Mouse (Mus musculus): ENCODE data around the gene Hist1h3e.
"Not testable (repeated sequence)": the region's sequence is repeated elsewhere in the genome, so short reads cannot be mapped to it uniquely, and the experiment has no call there.

Hist1h3e gene

DNA sequence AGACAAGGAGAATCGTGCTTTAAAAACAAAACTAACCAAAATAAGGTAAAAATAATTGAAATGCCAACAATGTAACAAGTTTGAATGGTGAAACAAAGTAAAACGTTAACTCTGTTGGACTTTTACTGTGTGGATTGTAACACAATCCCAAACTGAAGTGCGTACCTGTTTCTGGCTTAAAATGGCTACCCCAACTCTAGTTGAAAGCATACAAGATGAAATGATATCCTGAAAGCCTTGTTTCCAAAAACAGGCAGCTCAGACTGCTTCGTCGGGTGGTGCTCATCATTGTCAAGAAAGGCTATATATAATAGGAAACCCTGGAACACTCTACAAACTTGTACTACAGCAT lies 662 bp downstream of the Hist1h3e start:
- DNase-seq (ENCODE audit: low read depth): not testable (repeated sequence)

DNA sequence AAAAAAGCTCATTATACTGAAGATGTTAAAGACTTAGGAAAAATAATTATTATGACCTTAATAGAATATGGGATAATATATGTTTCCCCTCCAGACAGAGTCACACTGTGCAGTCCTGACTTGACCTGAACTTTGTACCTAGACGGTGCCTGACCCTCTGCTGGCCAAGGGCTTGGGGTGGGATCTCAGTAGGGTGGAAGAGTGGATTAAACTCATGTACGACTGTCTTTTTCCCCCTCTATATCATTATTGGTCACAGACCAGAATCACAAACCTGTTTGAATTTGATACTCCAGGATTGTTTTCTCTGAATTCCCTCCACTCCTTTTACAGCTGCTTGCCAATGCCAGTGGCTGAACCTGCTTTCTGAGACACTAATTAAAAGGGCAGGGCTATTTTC lies 1.5 kb downstream of the Hist1h3e start:
- DNase-seq (ENCODE audit: low read depth): not testable (repeated sequence)

DNA sequence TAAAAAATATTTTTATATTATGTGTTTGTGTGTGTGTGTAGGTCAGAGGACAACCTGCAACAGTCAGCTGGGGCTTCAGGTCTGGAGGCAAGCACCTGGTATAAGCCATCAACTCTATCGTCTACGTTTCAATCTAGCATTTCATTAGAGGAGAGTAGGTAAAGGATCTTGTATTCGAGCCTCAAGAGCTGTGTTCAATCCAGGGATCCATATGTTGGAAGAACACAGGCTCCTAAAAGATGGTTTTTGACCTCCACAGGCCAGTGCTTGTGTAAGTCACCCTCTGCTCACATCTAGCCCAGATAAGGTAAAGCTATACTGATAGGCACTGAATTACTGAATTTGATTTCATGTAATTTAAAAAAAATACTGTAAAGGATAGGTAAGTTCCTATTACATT lies 5.3 kb downstream of the Hist1h3e start:
- DNase-seq (ENCODE audit: low read depth): no peak

DNA sequence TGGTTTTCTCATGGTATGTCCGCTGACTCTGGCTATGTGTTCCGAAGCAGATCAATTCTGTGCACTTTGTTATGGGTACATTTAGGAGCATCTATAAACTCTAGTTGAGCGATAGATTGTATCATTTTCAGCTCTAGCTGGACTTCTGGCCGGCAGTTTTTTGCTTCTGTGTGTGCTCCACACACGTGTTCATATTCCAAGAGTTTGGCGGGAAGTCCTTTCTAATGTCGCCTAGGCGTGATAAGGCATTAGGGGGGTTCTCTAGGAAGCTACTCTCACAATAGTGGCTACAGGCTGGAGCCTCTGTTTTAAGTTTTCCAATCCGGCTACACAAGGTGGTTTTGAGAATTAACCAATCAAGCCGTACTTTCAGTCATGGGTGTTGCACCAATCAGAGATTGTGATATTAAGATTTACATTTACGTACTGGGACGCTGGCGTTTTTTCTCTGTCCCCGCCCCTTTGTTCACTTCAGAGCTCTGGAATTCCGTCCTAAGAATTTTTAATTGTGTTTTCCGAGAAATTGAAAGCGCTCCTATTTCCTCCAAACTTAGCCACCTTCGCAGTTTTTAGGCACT lies 6.2 kb downstream of the Hist1h3e start:
- DNase-seq (ENCODE audit: low read depth): no peak

DNA sequence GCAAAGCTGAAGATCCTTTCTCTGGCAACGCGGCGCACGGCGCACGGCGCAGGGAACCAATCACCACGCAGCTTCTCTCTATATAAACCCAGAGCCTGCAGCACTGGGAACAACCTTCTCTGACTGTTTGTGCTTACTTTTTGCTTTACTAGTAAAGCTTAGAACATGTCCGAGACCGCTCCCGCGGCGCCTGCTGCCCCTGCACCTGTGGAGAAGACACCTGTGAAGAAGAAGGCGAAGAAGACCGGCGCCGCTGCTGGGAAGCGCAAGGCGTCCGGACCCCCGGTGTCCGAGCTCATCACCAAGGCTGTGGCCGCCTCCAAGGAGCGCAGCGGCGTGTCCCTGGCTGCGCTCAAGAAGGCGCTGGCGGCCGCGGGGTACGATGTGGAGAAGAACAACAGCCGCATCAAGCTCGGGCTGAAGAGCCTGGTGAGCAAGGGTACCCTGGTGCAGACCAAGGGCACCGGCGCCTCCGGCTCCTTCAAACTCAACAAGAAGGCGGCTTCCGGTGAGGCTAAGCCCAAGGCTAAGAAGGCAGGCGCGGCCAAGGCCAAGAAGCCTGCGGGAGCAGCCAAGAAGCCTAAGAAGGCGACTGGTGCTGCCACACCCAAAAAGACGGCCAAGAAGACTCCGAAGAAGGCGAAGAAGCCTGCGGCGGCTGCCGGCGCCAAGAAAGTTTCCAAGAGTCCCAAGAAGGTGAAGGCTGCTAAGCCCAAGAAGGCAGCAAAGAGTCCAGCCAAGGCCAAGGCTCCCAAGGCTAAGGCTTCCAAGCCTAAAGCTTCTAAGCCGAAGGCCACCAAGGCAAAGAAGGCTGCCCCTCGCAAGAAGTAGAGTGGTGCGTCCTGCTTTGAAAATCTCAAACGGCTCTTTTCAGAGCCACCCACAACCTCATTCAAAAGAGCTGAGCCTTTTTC lies 7.0 kb downstream of the Hist1h3e start:
- DNase-seq (ENCODE audit: low read depth): no peak

DNA sequence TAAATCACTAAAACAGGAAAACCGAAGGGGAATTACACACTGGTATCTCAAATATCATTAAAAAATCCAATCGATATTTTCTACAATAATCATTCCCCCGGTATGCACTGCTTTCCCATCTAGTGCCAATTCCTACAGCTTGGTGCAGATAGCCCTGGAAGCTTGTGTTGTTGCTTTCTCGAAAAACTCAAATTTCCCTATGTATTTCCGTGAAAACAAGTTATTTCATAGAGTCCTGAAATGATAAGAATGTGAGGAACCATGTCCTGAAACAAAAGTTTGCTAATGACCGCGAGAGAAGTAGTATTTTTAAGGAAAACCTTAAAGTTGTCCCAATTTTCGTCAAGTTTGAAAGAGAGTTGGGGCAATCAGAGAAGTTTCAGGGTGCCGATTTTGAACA lies 7.8 kb downstream of the Hist1h3e start:
- DNase-seq (ENCODE audit: low read depth): no peak

DNA sequence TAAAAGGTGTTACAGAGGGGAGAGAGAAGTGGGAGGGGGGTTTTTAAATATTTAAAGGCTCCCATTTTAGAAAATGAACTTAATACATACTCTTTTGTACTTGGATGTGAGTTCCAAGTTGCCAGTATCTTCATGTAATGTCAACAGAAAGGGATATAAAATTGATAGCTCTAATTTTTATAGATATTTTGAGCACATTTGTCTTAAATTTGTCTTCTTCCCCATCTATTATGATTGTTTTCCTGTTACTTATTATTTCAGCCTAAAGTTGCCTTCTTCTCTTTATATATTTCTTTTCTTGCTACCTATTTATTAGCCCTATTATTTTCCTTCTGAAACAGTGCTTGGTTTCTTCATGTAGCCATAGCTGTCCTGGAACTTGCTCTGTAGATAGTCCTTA lies 9.2 kb downstream of the Hist1h3e start, which contains the start of gene Hist1h1d:
Gene Hist1h1d (plus strand): TSS at position 301 of the 400 bp plus-strand sequence.
- no peak for DNase-seq (ENCODE audit: low read depth)

DNA sequence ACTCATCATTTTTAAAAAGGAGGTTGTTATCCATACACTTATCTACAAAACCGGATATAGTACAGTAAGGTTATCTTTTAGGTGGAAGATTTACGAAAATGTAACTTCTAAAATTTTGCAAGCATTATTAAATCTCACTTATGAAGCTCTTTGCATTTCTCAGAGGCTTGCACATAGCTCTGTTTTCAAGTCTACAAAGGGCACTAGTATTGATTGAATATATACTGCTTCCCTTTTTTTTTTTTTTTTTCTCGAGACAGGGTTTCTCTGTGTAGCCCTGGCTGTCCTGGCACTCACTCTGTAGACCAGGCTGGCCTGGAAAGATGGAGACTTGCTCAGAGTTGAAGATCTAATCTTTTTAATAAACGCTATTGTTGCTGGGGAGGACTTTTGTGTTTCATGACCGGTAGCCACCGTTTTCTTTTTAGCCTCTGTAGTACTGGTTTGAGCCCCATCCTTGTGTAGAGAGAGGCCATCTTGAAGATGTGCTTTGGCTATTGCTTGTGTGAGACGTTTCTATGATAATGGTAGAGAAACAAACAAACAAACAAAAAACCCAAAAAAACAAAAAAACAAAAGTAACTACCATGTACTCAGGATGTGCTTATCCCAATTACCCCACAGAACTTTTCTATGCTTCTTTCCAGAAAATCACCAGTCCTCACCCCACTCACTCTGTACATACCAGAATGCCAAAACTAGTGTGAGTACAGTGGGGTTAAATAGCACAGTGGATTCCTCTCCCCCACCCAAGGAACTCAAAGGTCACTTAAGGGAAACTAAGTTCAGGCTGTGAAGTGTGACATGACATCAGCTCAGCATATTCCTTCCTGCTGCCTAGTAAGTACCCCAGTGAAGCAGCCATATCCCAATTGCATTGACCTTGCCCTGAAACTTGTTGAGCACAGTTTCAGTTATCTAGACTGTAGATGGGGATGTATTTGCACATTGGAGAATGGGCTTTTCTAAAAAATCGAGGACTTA lies 9.9 kb downstream of the Hist1h3e start:
- no peak for DNase-seq (ENCODE audit: low read depth)

DNA sequence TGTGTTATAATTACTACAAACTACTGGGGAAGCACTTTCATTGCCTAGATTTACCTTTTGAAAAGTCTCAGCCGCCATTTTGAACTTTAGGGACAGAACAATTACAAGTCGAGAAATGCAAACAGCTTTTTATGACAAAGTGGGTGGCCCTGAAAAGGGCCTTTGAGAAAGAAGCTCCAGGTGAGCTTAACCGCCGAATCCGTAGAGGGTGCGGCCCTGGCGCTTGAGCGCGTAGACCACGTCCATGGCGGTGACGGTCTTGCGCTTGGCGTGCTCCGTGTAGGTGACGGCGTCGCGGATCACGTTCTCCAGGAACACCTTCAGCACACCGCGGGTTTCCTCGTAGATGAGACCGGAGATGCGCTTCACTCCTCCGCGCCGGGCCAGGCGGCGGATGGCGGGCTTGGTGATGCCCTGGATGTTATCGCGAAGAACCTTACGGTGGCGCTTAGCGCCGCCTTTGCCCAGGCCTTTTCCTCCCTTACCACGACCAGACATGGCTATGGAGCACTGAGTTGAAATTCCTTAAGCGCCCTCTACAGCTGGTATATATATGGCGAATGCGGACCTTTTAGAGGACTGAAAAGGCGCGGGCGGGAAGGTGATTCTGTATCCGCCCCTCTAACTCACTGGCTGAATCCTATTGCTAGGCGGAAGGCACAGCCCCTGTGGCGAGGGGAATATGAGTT lies 10.9 kb downstream of the Hist1h3e start, which contains the start of gene Hist1h4f:
Gene Hist1h4f (minus strand): TSS at position 503 of the 689 bp plus-strand sequence.
- peak; percentile 95 for DNase-seq (ENCODE audit: low read depth)

DNA sequence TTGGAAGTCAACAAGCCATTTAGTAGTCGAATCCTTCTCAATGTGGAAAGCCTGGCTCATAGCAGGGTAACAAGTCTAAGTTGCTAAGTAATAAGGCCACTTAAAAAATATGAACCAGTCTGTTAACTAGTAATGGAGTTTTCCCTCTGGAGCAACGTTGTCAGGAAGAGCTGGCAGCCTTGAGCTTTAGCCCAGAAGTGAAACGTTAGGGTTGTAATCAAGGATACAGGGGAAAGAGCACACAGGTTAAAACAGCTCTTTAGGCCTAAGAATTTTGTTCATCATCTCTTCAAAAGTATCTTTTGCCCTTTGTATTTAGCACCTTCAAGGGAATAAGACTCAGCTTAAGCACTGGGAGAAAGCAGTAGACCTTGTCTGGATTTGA lies 11.4 kb downstream of the Hist1h3e start:
- no peak for DNase-seq (ENCODE audit: low read depth)

DNA sequence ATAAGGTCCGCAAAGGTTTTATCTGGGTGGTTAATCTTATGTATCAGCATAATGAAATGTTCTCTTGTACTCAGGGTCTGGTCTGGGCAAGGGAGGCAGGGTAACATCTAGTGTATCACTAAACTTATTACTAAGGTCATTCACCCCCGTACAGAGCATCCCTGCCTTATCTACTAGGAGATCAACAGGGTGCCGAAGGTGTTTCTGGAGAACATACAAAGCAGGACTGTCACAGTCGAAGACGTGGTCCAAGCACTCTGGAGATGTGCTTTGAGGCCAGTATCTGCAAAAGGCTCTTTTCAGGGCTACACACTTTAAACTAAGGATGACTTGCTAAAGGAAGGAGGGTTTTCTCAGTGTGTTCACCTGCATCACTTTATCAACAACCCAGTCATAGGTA lies 15.5 kb downstream of the Hist1h3e start:
- no peak for DNase-seq (ENCODE audit: low read depth)

DNA sequence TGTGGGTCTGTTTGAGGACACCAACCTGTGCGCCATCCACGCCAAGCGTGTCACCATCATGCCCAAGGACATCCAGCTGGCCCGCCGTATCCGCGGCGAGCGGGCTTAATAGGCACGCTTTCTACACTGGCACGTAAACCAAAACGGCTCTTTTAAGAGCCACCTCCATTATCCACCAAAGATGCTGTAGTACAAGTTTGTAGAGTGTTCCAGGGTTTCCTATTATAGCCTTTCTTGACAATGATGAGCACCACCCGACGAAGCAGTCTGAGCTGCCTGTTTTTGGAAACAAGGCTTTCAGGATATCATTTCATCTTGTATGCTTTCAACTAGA lies 17.4 kb downstream of the Hist1h3e start:
- not testable (repeated sequence) for DNase-seq (ENCODE audit: low read depth)

DNA sequence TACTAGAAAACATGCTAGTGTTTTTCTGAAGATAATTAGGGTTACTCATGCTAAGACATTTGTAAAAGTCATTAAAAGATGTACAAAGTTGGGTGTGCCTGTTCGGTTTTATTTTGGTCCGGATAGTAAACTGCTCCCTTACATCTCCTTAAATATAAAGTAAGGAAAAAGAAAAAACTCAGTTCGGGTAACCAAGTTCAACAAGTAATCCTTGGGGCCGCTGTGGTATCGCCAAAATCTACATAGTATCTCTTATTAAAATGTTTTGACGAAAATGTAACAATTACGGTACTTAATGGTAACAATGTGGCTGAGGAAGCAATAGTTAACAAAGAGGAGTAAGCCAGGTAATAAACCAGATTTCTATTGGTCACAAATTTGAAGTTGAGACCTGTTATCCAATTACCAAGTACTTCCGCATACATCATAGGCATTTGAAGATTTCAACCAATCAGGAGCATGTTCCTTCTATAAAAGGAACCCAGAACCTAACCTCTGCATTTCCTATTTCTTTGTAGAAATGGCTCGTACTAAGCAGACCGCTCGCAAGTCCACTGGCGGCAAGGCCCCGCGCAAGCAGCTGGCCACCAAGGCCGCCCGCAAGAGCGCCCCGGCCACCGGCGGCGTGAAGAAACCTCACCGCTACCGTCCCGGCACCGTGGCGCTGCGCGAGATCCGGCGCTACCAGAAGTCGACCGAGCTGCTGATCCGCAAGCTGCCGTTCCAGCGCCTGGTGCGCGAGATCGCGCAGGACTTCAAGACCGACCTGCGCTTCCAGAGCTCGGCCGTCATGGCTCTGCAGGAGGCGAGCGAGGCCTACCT lies 18.0 kb downstream of the Hist1h3e start, which contains the start of gene Hist1h3f:
Gene Hist1h3f (plus strand): TSS at position 88 of the 822 bp plus-strand sequence.
- peak; percentile 91 for DNase-seq (ENCODE audit: low read depth)

DNA sequence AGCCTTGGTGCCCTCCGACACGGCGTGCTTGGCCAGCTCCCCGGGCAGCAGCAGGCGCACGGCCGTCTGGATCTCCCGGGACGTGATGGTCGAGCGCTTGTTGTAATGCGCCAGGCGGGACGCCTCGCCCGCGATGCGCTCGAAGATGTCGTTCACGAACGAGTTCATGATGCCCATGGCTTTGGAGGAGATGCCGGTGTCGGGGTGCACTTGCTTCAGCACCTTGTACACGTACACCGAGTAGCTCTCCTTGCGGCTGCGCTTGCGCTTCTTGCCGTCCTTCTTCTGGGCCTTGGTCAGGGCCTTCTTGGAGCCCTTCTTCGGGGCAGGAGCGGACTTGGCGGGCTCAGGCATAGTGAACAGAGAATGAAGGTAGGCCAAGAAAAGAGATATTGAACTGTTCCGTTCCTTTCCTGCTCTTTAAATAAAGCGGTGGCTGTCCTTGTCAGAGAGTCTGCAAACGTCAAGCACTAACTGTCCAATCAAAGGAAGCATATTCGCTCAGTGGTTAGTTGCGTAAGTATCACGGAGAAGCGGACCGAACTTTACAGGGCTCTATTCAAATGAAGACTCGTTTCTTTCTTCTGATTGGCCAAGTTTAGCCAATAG lies 19.1 kb downstream of the Hist1h3e start, which contains the start of gene Hist1h2bh:
Gene Hist1h2bh (minus strand): TSS at position 394 of the 609 bp plus-strand sequence.
- peak; percentile 97 for DNase-seq (ENCODE audit: low read depth)

DNA sequence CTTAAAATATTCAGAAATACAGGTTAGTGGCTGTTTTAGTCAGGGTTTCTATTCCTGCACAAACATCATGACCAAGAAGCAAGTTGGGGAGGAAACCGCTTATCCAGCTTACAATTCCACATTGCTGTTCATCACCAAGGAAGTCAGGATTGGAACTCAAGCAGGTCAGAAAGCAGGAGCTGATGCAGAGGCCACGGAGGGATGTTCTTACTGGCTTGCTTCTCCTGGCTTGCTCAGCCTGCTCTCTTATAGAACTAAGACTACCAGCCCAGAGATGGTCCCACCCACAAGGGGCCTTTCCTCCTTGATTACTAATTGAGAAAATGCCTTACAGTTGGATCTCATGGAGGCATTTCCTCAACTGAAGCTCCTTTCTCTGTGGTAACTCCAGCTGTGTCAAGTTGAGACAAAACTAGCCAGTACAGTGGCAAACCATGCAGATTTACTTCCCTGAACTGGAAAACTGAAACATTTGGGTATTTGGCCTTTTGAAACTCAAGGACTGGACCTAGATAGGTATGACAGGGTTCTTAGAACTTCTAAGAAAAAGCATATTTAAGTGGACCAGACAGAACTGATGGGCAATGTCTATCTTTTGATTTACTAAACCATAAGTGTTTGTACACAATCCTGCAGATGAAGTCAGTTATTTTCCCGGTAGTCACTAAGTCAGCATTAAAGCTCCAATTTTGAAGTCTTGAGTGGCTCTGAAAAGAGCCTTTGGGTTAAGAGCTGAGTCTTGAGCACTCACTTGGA lies 19.8 kb downstream of the Hist1h3e start:
- DNase-seq (ENCODE audit: low read depth): not testable (repeated sequence)

DNA sequence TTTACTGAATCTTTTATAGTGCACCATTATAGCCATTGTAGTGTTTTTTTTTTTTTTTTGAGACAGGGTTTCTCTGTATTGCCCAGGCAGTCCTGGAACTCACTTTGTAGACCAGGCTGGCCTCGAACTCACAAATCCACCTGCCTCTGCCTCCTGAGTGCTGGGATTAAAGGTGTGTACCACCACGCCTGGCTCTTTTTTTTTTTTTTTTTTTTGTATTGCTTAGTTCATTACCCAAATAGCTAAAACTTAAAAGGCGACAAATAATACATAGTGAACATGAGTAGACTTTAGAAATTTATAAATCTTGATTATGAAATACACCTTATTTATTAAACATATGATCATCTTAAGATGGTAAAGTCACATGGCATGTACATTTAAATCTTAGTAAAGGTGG lies 20.7 kb downstream of the Hist1h3e start:
- no peak for DNase-seq (ENCODE audit: low read depth)

DNA sequence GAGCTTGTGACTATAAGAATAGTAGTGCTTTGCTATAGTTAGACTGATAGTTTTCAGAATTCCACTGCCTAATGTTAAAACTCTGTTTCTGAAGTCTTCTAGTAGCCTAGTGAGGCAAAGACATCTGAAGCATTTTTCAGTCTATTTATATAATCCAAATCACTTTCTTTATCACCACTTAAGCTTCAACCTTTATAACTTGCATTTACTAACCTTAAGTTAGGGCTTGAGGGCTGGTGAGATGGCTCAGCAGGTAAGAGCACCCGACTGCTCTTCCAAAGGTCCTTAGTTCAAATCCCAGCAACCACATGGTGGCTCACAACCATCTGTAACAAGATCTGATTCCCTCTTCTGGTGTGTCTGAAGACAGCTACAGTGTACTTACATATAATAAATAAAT lies 22.3 kb downstream of the Hist1h3e start:
- DNase-seq (ENCODE audit: low read depth): not testable (repeated sequence)

DNA sequence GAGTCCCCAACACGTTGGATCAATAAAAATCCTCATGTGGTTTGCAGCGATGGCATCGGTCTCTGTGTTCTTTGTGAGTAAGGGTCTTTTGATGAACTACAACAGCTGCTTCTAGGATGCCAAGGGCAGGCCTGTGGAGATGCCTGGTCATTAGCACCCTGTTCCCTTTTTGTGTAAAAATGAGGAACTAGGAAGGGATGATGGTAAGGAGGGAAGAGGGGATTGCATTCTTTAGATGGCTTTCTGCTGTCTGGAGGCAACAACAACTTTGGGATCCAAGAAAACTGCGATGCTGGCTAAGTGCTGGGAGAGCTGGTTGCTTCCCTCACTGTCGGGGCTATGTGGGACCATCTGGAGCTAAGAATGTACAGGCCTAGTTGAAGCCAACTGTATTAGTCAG lies 23.9 kb downstream of the Hist1h3e start:
- DNase-seq (ENCODE audit: low read depth): no peak

DNA sequence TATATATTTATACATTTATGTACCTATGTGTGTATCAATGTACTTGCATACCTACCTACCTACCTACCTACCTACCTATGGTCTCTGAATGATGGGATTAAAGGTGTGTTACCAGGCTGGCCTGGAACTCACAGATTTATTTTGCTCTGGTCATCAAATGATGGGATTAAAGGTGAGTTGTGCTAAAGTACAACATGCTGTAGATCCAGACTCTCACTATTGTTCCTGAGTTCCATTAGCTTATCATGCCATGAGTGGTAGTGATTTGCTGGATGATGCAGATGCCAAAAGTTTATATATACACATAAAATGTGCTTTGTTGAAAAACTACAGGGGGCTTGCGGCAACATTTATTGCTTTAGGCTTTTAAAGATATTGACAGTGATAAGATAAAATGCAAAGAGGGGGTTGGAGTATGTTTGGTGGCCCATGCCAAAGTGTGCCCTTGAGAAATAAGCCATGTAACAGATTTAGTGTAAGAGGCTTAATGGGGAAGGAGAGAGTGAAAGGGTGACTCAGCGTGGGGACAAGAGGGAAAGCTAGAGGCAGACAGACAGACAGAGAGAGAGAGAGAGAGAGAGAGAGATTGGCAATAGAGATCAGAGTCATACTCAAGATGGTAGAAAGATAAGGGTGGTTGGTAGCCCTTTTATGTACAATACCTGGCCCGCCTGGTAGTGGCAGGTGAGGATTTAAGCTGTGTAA lies 25.0 kb downstream of the Hist1h3e start:
- DNase-seq (ENCODE audit: low read depth): no peak

All from c-Kit-positive CD71-positive TER-119-negative erythroid progenitor cells, embryonic 14.5 days (primary cell).